Mouse (Mus musculus) heart, adult 8-10 months (tissue): ENCODE results near the gene Padi2. TPM values are rescaled to one million over a fixed set of nuclear protein-coding genes. Genes with fewer than 3 reads are reported as not detected.

Source experiments
- DNase-seq: peaks from one replicate; pipeline ENCODE4 v3.0.0; 2022; ENCODE audit warnings: low spot score
- total RNA-seq, 4 experiments: library from RNA; stranded (reverse); gene quantifications; 2 replicates each; pipeline ENCODE4 v1.2.4; 2022

Gene Padi2
- total RNA-seq, 4 experiments from 2014 or later: 0.72 to 1.3 (median 1.2) TPM

GRCm38 (mm10) chr4:140919974-140920836 lies 14.1 kb downstream of the Padi2 start:
- DNase-seq: no peak

- DNase-seq: no peak
These were observed 16.4 kb downstream of the Padi2 start for GRCm38 (mm10) chr4:140922508-140922907.

DNA sequence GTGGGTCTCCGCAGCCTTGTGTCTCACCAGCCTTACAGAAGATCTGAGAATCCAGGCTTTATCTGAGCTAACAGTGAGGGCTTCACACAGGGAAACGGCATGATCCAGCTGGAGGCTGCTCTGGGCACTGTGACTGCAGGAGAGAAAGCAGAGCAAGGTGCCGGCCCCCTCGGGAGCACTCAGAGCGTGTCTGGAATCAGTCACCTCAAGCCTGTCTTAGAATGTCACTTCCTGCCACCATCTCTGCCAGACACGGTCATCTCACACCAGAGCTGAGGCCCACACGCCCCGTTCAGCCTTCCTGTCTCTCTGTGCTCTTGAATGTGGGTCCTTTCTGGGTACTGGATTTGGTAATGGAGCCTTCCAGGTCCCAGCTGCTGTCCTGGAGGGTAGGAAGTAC lies 19.5 kb downstream of the Padi2 start:
- DNase-seq: no peak

DNA sequence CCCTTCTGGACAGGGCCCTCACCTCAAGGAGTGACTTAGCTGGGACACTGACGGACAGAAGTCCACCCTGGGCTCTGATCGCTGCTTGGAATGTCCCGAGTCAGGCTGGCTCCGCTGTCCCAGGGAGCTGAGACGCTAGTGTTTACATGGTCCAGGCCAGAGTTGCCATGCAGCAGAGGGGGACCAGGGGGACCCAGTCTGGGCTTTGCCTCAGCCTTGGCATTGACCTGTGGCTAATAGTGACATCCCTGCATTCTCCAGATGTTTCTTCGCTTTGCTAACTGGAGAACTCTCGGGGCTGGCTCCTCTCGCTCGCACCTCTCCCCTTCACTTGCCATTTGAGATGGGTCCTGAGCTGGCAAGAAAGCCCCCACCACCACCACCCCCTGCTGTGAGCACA lies 22.2 kb downstream of the Padi2 start:
- no peak for DNase-seq

DNA sequence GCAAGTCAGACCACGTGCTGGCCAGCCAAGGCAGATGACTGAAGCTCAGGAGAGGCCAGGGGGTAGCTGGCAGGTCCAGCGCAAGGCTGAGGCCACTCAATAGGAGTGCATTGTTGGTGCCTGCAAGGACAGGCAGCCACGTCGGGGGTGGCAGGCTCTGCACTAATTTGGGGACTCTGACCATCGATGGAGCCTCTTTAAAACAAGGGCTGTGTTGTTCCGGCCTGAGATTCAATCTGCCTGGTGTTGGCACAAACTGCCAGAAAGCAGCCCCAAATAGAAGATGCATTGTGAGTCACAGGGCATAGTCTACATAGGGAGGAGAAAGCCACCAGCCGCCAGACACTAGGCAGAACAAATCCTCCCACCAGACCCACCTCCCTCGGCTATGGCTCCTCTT lies 23.6 kb downstream of the Padi2 start:
- DNase-seq: no peak

DNA sequence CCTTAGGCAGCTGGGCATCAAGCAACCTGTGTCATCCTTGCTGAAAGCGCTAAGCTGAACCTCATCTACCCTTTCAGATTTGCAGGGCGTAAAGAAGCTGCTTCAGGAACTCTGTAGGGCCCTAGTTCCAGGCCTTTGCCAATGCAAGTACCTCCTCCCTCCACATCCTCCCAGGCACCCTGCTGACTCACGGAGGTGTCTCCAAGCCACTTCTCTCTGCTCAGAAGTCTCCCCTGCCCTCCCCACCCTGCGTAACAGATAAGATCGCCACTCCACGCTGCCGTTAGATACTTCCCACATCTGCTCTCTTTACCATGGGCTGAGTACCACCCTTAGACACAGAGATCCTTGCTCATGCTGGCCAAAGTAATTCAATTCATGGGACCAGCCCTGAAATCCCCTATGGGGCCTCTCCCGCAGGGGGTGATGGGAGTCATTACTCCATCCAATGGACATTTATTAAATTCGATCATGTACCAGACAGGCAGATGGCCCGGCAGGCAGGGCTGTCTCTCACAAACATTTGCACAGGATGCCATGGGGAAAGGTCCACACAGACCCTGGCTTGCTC lies 24.8 kb downstream of the Padi2 start:
- no peak for DNase-seq

DNA sequence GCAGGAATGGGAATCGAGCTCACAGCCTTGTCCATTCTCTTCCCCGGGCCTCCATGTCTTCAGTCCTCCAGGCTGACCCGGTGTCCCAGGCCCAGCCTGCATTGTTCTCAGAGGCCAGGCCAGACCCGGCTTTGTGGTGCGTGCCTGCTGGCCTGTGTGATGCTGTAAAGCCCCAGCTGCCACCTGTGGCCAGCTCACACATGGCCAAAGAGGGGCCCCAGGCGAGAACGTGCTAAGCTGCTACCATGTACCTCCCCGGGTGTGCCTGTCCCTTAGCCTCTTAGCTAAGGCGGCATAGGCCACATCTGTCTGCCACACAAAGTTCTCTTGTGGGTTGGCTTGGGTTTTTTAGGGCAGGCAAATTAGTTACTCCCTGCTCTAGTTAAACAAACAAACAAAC lies 29.5 kb downstream of the Padi2 start:
- no peak for DNase-seq

DNA sequence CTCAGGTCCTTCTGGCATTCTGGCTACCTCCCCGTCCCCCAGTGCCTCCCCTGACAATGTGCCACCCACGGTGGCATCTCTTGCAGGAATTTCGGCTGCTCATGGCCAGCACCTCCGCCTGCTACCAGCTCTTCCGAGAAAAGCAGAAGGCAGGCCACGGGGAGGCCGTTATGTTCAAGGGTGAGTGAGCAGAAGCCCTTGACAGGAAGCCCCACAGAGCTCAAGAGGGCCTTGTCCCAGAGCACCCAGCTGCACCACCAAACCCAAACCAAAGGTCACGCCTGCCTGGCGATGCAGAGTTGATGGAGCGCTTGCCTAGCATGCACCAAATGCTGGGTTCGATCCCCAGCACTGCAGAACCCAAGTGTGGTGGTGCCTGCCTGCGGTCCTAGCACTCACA lies 38.2 kb downstream of the Padi2 start:
- DNase-seq: no peak

GRCm38 (mm10) chr4:140944961-140945442 lies 38.9 kb downstream of the Padi2 start:
- DNase-seq: no peak

DNA sequence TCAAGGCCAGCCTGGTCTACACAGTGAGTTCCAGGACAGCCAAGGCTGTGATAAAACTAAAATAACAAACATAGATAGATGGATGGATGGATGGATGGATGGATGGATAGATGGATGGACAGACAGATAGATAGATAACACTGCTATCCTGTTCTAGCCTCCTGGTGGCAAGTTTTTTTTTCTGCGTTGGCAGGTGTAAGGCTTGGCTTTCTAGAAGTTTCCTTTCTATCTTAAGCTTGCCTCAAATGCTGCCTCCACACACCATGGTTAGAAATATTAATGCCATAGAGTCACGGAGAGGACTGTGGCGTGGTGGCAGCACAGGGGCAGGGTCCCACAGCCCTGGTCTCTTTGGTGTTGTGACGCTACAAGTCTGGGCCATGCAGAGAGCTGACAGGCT lies 39.4 kb downstream of the Padi2 start:
- DNase-seq: no peak

GRCm38 (mm10) chr4:140946048-140946447 lies 39.9 kb downstream of the Padi2 start:
- no peak for DNase-seq

GRCm38 (mm10) chr4:140946580-140947205 lies 40.5 kb downstream of the Padi2 start:
- DNase-seq: no peak

DNA sequence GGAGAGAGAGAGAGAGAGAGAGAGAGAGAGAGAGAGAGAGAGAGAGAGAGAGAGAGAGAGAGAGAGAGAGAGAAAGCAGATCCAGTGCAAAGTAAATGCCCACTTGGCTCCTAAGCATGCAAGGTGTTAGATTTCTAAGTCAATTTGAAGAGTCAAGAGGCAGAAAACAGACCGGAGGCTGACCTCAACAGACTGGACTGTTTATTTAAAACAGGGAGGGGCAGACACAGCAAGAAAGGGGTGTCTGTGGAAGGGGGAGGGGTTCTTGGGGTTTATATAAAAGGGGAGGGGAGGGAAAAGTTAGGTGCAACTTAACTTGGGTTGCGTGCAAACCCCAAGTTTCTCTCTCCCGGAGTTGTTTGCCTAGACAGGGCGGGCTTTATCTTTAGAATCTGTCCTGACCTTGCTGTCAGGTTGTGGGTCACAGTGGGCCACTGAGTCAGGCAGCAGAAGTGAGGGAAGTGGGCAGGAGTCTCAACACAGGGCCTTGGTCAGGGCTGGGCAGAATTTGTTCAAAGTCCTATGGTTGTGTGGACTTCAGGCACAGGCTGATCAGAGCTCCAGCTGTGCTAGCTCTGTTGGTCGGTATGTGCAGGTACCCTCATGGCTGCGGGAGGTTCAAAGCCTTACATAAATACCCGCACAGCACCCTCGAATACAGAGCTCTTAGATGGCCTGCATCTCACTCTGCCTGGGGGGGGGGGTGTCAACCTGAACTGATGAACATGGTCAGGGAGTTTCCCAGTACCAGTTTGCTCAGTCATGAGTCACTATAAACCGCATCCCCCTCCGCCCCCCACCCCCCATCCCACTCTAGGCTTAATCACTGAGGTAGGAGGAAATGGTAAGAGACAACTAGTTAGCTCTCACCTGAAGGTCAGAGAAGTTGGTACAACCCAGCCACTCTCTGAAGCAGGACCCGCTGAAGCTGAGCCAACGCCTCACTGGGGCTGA lies 41.6 kb downstream of the Padi2 start:
- DNase-seq: no peak

DNA sequence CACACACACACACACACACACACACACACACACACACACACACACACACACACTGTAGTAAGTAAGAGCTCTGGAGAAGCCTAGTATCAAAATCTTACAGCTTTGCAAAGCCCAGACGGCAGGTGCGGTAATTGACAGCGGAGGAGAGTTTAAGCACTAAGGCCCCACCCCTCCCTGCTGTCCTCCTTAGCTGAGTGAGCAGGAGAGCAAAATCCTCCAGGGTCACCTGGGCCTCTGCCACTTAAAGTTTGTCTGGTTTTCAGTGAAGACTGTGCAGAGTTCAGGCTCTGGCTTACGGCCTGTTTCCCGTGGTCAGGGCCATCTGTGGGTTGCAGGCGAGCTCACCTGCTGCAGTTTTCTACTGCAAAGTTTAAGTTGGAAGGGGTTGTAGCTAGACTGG lies 42.3 kb downstream of the Padi2 start:
- no peak for DNase-seq

DNA sequence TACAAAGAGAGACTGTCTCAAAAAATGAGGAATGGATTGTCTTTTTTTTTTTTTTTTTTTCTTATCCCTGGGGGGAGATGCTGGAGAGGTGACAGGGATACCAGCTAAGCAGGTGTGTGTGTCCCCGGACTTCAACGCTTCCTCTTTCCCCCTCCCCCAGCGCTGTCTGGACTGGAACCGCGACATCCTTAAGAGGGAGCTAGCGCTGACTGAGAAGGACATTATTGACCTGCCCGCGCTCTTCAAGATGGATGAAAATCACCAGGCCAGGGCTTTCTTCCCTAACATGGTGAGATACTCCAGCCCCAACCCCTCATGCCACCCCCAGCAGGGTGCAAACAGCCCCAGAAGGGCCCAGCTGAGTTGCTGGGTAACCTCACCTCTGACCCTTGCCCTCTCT lies 42.9 kb downstream of the Padi2 start:
- DNase-seq: no peak

DNA sequence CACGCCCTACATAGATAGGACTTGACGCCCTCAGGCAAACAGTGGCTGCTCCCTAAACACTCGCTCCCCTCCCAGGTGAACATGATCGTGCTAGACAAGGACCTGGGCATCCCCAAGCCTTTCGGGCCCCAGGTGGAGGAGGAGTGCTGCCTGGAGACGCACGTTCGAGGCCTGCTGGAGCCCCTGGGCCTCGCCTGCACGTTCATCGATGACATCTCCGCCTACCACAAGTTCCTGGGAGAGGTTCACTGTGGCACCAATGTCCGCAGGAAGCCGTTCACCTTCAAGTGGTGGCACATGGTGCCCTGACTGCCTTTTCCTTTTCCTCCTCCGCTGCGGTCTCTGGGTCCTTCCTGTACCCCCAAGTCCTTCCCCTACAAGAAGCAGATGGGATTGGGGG lies 43.5 kb downstream of the Padi2 start:
- DNase-seq: no peak

- peak; percentile 28 for DNase-seq
These were observed 44.4 kb downstream of the Padi2 start for GRCm38 (mm10) chr4:140950574-140950973.

DNA sequence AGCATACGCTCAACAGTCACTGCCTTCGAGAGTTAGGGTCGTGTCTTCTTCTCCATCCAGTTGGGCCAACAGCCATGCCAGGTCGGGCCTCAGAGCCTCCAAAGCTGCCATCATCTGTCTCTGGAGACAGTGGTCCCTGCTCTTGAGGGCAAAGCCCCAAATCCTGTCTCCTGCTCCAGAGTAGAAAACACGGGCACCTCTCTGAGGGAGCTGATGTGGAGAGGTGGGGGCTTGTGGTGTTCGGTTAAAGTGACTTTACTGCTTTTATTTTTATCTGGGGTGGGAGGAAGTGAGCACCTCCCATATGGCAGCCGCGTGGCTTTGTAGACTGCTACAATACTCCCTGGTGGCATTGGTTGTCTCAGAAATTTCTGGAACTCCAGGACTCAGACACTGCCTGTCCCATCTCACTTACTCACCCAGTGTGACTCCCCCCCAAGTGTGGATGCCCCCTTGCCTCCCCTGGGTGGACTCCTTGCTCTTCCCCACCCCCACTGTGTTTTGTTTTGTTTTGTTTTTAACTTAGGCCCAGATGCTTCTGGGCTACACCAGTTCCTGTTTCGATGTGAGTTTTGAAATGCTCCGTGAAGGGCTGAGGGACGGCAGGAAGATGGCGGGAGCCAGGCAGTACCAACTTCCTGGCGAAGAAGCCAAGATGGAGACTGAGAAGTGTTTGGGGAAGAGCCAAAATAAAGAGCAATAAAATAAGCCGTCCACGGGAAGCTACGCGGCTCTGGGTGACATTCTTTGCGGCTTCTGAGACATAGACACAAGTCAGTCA lies 45.9 kb downstream of the Padi2 start:
- no peak for DNase-seq

DNA sequence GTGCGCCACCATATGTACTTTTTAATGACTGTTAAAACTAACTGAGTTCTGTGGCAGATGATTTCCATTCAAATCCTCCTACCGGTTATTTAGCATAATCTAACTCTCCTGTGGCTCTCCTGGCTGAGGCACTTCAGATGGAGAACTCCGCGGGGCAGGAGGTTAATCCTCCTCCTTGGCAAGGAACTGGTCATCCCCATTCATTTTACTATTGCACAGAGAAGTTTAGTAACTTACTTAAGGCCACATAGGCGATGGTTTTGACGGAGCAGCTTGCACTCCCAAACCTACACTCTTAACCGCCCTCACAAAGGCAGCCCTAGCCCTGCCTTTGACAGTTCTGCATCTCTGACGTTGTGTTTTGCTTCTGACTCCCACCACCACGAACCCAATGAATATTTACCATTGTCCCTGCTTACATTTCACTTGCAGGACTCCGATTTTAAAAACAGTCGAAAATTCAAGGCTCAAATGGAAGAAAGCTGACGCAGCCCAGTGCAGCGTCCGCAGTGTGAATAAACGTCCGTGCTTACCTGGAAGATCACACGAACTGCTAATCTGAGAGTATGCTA lies 51.1 kb downstream of the Padi2 start:
- DNase-seq: no peak

- peak; percentile 84 for DNase-seq
These were observed 51.6 kb downstream of the Padi2 start for GRCm38 (mm10) chr4:140957725-140958124.
